Mouse (Mus musculus): Measurements from ENCODE around the gene Ctsll3. TPM values are rescaled to one million over a fixed set of nuclear protein-coding genes. Genes with fewer than 3 reads are reported as not detected.

Ctsll3 gene
- not detected for polyA plus RNA-seq (2017; shearing (Covaris generic))

GRCm38 (mm10) chr13:60802749-60803148, at the start of gene Ctsll3:
TSS of gene Ctsll3 (minus strand) at chr13:60802849.

GRCm38 (mm10) chr13:60786264-60786663, 16.4 kb downstream of the Ctsll3 start, which contains the start of gene BC051665:
TSS of gene BC051665 (minus strand) at chr13:60786364.

Other genes starting within 250 kb of the Ctsll3 start
- gene Dapk1, start 200.9 kb downstream of the Ctsll3 start, polyA plus RNA-seq (2017; shearing (Covaris generic)), result 1.7 TPM
- not detected for gene BC051665, start 16.5 kb downstream of the Ctsll3 start, polyA plus RNA-seq (2017; shearing (Covaris generic))
- 3.4 TPM for gene 4930486L24Rik, start 61.6 kb upstream of the Ctsll3 start, polyA plus RNA-seq (2017; shearing (Covaris generic))
- not detected for gene Gm49392, start 94.0 kb upstream of the Ctsll3 start, polyA plus RNA-seq (2017; shearing (Covaris generic))
- gene Ctla2b, start 94.6 kb upstream of the Ctsll3 start, polyA plus RNA-seq (2017; shearing (Covaris generic)), result 26.3 TPM
- gene Tpbpb, start 102.0 kb upstream of the Ctsll3 start, polyA plus RNA-seq (2017; shearing (Covaris generic)), result not detected
- not detected for gene Gm49393, start 132.7 kb upstream of the Ctsll3 start, polyA plus RNA-seq (2017; shearing (Covaris generic))
- 0.61 TPM for gene Gm49391, start 133.7 kb upstream of the Ctsll3 start, polyA plus RNA-seq (2017; shearing (Covaris generic))
- gene Ctla2a, start 133.8 kb upstream of the Ctsll3 start, polyA plus RNA-seq (2017; shearing (Covaris generic)), result 241 TPM
- gene Tpbpa, start 139.1 kb upstream of the Ctsll3 start, polyA plus RNA-seq (2017; shearing (Covaris generic)), result not detected
- not detected for gene Ctsj, start 203.1 kb upstream of the Ctsll3 start, polyA plus RNA-seq (2017; shearing (Covaris generic))
- not detected for gene Ctsq, start 237.8 kb upstream of the Ctsll3 start, polyA plus RNA-seq (2017; shearing (Covaris generic))